In genomic region chr15:101374879-101375278, GRCm38 (mm10) we compare ENCODE assay signal across 8 mouse cellular contexts. TPM values are rescaled to one million over a fixed set of nuclear protein-coding genes. Genes with fewer than 3 reads are reported as not detected.
A peak's percentile ranks its signal among the peaks of the same experiment; 100 is the strongest.
DNase-seq lines count a peak whose midpoint lies in the region; ATAC-seq and TF ChIP-seq lines count a peak whose summit lies in the region.

No protein-coding gene starts in this region.

- H3K79me2 ChIP-seq in C2C12 (ENCODE audit: control insufficient read depth, insufficient read depth) = no peaks in the 10 kb centered on the region

- no peaks in the 10 kb centered on the region for H3K79me3 ChIP-seq in C2C12 (ENCODE audit: low read depth)

- no peak for TF ChIP-seq CTCF in C2C12 (IDR thresholded peaks at IDR 0.05; ENCODE audit: control insufficient read depth, insufficient read depth, insufficient read length)
- no peak for TF ChIP-seq CTCF in lung, embryonic 14.5 days (IDR thresholded peaks at IDR 0.05; ENCODE audit: low read depth)

- no peak overlapping the region for H3K27ac ChIP-seq in lung, embryonic 14.5 days (ENCODE audit: low read depth)

- H3K4me1 ChIP-seq in lung, embryonic 14.5 days (ENCODE audit: insufficient read depth) = peaks cover 16% of the 10 kb centered on the region

- H3K4me3 ChIP-seq in C2C12 (ENCODE audit: insufficient read depth, poor library complexity, severe bottlenecking) = no peak overlapping the region
- H3K4me3 ChIP-seq in lung, embryonic 14.5 days (ENCODE audit: low read depth, low read length) = no peak overlapping the region

- no peak for ATAC-seq in lung, embryonic 14.5 days (ENCODE audit: insufficient read depth)
- no peak for ATAC-seq in erythroid progenitor cell, adult 5-6 weeks (replicated peaks; ENCODE audit: low FRiP score, poor library complexity, severe bottlenecking)

- no peaks in the 10 kb centered on the region for H3K36me3 ChIP-seq in C2C12 (ENCODE audit: control insufficient read depth, insufficient read depth)
- H3K36me3 ChIP-seq in lung, embryonic 14.5 days (ENCODE audit: insufficient read depth) = no peaks in the 10 kb centered on the region

- no peak overlapping the region for H3K4me2 ChIP-seq in lung, embryonic 14.5 days

- no peak overlapping the region for H3K9ac ChIP-seq in lung, embryonic 14.5 days

- peak; percentile 55 for DNase-seq in adrenal gland, postnatal 25 days
- DNase-seq in heart, postnatal 36 days = peak; percentile 69 to 72
- peak; percentile 67 for DNase-seq in lung, embryonic 14.5 days
- DNase-seq in MN1 (ENCODE audit: low spot score) = no peak
- DNase-seq in right cerebral cortex, adult 18-20 months = no peak
- no peak for DNase-seq in right cerebral cortex, postnatal 36 days (ENCODE audit: low spot score in 2 of 2)

- H3K27me3 ChIP-seq in C2C12 (ENCODE audit: control insufficient read depth, insufficient read depth, insufficient read length) = no peaks in the 10 kb centered on the region
- no peaks in the 10 kb centered on the region for H3K27me3 ChIP-seq in lung, embryonic 14.5 days (ENCODE audit: insufficient read depth, low read length)

- no peak overlapping the region for H3ac ChIP-seq in C2C12 (ENCODE audit: control insufficient read depth, insufficient read length, low read depth)

- intact Hi-C loops in heart, postnatal 36 days (cut with DNase I) = no loop called here

- H3K9me3 ChIP-seq in lung, embryonic 14.5 days (ENCODE audit: low read depth, low read length) = no peaks in the 10 kb centered on the region

- 27% methylated on average over 4 of the region's 4 CpGs for WGBS in lung, embryonic 14.5 days

TF ChIP-seq in C2C12, 6 proteins besides CTCF, POLR2A, EP300 and RAD21:
- TF ChIP-seq MAX (IDR thresholded peaks at IDR 0.05) (peak; percentile 45), CEBPB (IDR thresholded peaks at IDR 0.05; ENCODE audit: low read depth) (peak; percentile 96), FOSL1 (IDR thresholded peaks at IDR 0.05; ENCODE audit: insufficient read depth, low read length, poor library complexity, severe bottlenecking) (no peak)

RNA-seq across cellular contexts. Expression of gene Krt80, which starts 4.9 kb away (rescaled TPM):
- 10.1 TPM for polyA plus RNA-seq in C2C12 (2012; fragmentation: generic; extraction: Trizol)
- total RNA-seq in adrenal gland, postnatal 25 days (2021) = 1.0 and 1.3 TPM in 2 replicates
- total RNA-seq in heart, postnatal 36 days (2021) = 1 to 10 TPM; 2.0 to 2.1 TPM
- 1.5 and 2.2 TPM in 2 replicates for polyA plus RNA-seq in lung, embryonic 14.5 days (2014; fragmentation: Nextera tagmentation; extraction: Ambion mirVana)
- total RNA-seq in erythroid progenitor cell, adult 5-6 weeks (2015; ENCODE audit: low replicate concordance) = 0.42 and 4.7 TPM in 2 replicates
- 0.90 and 2.5 TPM in 2 replicates for total RNA-seq in erythroid progenitor cell, adult 5-6 weeks (2017; ENCODE audit: low replicate concordance)

RNA-seq across cellular contexts. Expression of gene Krt7, which starts 36.0 kb away (rescaled TPM):
- 0.04 TPM for polyA plus RNA-seq in C2C12 (2012; fragmentation: generic; extraction: Trizol)
- 0.67 and 0.76 TPM in 2 replicates for total RNA-seq in adrenal gland, postnatal 25 days (2021)
- 1 to 10 TPM; 2.1 to 2.9 TPM for total RNA-seq in heart, postnatal 36 days (2021)
- polyA plus RNA-seq in lung, embryonic 14.5 days (2014; fragmentation: Nextera tagmentation; extraction: Ambion mirVana) = 108 and 114 TPM in 2 replicates
- not detected in 2 replicates for total RNA-seq in erythroid progenitor cell, adult 5-6 weeks (2015; ENCODE audit: low replicate concordance)
- not detected in 2 replicates for total RNA-seq in erythroid progenitor cell, adult 5-6 weeks (2017; ENCODE audit: low replicate concordance)

Comparison
In these comparisons a context has a peak if more than half of its experiments do, and no peak if none do; other contexts are left out.
1. DNase-seq: peak in adrenal gland, postnatal 25 days (single experiment), heart, postnatal 36 days (2 of 2) and lung, embryonic 14.5 days (single experiment); none in MN1 (single experiment), right cerebral cortex, adult 18-20 months (single experiment) and right cerebral cortex, postnatal 36 days (0 of 2).